Mouse (Mus musculus) spleen, adult 2 months (tissue): Measurements from ENCODE around the gene Gucy2g.

Experiments
- CTCF ChIP-seq: fragments of 200-500 bp; IDR thresholded peaks from 2 replicates; pipeline ENCODE4 v1.5.1; 2011; ENCODE audit warnings: mild to moderate bottlenecking, inconsistent platforms; ENCODE audit not compliant: insufficient read depth, insufficient read length, insufficient replicate concordance; ENCODE audit errors: extremely low read depth
- POLR2A ChIP-seq: fragments of 200-500 bp; IDR thresholded peaks from 2 replicates; pipeline ENCODE4 v1.6.1; 2011; ENCODE audit warnings: low read depth, low read length, inconsistent platforms

GRCm38 (mm10) chr19:55273340-55273739 lies 32.3 kb upstream of the Gucy2g start:
- no peak for TF ChIP-seq CTCF
- TF ChIP-seq POLR2A = no peak
